Mouse (Mus musculus) liver, postnatal 0 days (tissue): ENCODE measurements around the gene Fn1.

Source experiments
- CTCF ChIP-seq: sonication (generic); IDR thresholded peaks from 2 replicates; pipeline ENCODE4 v1.5.1; 2016; ENCODE audit warnings: antibody characterized with exemption, low read depth
- EP300 ChIP-seq: IDR thresholded peaks from 2 replicates; pipeline ENCODE4 v1.6.1; 2016; ENCODE audit warnings: antibody characterized with exemption, low read depth, mild to moderate bottlenecking

DNA sequence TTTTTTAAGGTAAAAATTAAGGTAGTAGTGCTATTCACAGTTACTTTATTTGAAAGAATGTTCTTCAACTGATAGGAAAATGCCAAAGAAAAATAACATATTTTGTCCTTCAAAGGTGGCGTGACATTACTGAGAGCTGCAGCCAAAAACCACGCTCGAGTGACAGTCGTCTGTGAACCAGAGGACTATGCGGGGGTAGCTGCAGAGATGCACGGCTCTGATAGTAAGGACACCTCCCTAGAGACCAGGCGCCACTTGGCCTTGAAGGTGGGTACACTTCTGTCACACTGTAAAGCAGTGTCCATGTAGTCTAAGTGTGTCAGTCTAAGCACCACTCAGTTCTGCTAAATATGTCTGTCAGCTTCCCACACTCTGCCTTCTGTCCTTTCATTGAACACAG lies 88.7 kb downstream of the Fn1 start:
- TF ChIP-seq CTCF (no peak), EP300 (no peak)
